Mouse (Mus musculus): ENCODE results near the gene Scnn1b.

Gene Scnn1b

GRCm38 (mm10) chr7:121864858-121865585 lies at the start of gene Scnn1b:
Scnn1b (plus strand) TSS chr7:121865038.
- no peak for DNase-seq (ENCODE audit: low read depth, low spot score)

- DNase-seq (ENCODE audit: low read depth, low spot score), result no peak
Observed at GRCm38 (mm10) chr7:121821632-121822031, 43.2 kb upstream of the Scnn1b start.

DNA sequence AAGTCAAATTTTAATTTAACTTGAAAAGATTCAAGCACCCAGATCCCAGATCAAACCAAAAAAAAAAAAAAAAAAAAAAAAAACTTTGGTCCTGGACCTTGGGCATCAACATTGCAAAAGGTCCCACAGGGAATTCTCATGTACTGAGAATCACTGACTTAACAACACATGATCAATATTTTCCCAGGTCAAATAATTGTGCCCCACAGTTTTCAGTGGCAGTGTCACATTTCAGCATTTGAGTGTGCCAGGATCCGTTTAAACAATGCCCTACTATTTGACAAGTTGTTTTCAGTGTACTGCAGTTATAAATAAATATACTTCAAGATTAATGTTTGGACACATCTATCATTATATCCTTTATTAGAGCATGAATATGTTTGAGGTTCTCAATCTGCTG lies 36.4 kb upstream of the Scnn1b start:
- no peak for DNase-seq (ENCODE audit: low read depth, low spot score)

DNA sequence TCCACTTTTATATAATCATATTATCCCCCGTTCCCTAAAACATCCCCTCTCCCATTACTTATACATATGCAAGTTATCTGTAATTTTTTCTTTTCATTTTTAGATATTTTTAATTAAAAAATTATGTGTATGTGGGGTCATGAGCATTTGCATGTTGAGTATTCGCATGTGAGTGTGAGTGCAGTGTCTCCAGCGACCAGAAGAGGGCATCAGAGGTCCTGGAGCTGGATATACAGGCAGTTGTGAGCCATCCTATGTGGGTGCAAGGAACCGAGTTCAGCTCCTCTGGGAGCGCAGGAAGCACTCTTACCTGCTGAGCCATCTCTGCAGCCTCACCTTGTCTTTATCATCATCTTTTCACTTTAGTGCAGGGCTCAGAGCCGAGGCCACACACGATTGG lies 29.4 kb upstream of the Scnn1b start:
- DNase-seq (ENCODE audit: low read depth, low spot score), result no peak

DNA sequence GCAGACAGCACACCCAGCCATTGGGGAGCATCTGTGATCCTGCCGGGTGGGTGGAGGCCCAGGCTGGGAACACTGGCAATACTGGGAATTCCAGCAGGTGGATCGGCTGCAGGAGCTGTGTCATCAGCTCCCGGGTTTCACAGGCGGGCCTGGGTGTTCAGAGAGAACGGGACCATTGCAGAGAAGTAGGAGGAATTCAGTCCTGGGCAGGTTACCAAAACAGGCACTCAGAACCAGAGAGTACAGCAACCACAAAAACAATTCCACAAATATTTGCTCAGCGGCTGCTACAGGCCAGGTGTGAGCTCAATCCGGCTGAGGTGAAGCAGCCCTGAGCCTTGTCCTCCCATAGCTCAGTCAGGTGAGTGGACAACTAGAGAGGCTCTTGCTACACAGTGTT lies 28.0 kb upstream of the Scnn1b start:
- DNase-seq (ENCODE audit: low read depth, low spot score), result no peak

DNA sequence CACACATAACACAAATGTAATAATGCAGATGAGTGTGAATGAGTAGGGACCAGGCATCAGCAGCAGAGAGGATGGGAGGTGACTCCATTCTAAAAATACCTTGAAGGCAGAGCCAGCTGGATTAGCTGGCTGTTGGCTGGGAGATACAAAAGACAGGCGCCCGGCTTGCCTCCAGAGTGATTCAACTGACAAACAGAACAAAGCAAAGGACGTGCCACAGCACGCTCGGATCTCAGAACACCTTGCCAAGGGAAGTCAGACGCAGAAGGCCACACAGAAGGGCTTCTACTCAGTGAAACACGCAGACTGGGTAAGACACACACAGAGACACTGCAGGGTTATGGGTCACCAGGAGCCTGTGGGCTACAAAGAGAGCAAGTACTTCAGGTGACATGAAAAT lies 24.0 kb upstream of the Scnn1b start:
- DNase-seq (ENCODE audit: low read depth, low spot score), result no peak

- DNase-seq (ENCODE audit: low read depth, low spot score), result no peak
Observed at GRCm38 (mm10) chr7:121842234-121842633, 22.6 kb upstream of the Scnn1b start.

DNA sequence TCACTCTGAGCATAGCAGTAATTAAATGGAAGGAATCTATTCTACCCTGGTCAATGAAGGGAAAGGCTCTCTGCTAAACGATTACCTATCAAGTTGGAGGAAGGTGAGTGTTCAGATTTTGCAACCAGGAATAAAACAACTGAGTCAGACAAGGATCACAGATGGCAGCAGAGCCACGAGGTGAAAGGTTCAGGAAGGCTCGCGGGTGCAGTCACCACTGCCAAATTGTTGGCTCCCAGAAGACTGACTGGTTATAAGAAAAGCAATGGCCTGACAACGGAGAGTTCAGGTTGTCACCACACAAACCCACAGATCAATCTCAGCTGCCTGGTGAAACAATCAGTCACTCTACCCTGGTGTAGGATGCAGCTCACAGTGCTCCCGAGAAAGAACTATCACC lies 18.9 kb upstream of the Scnn1b start:
- DNase-seq (ENCODE audit: low read depth, low spot score), result no peak

DNA sequence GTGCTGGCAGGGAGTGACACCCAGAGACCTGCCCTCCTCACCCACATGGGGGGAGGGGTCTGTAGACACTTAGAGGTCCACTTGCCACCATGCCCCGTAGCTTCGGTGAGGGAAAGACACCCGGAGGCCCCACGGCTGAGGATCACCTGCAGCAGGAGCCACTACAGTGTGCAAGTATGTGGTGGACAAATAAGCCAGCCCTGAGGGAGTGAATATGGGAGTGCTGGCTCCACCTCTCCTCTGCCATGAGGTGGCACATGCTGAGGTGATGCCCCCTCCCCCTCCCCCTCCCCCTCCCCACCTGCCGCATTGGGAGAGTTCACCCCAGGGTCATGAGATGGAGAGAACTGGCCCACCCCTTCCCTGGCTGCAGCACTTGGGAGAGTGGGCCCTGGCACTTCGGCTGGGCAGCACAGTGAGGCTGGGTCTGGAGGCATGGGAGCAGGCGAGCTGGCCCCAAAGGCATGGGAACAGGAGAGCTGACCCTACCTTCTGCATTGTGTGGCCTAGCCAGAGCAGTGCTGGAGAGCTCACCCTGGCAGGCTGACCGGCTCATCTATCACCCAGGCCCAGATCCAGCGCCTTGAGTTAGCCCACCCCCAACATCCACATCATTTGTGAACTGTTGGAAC lies 16.2 kb upstream of the Scnn1b start:
- DNase-seq (ENCODE audit: low read depth, low spot score), result no peak

DNA sequence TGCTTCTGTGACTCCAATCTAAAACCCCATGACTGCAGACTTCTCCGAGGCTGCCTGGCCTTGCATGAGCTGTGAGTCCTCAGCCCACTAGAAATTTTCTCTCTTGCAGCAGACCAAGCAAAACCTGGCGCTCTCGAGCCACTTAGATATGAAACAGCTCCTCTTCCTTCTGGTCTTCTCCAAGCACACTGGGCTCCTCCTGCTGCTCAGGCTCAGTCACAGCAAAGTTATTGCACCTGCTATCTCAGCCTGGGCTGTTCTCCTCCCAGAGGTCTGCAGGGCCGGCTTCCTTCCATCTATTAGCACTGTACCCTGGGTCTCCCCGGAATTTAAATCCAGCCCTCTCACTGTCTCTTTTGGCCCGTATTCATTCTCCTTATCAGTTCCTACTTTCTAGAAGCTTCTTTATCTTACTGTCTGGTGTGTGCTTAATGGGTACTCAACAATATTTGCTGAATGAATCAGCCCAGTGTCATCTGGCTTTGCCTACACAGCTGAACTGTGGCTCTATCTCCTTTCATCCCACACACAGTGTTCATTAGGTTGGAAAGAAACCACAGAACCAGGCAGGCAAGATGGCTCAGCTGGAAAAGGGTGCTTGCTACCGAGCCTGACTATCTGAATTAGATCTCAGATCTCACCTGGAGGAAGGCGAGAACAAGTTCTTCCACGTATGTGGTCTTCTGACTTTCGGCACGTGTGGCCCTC lies 7.5 kb upstream of the Scnn1b start:
- no peak for DNase-seq (ENCODE audit: low read depth, low spot score)

DNA sequence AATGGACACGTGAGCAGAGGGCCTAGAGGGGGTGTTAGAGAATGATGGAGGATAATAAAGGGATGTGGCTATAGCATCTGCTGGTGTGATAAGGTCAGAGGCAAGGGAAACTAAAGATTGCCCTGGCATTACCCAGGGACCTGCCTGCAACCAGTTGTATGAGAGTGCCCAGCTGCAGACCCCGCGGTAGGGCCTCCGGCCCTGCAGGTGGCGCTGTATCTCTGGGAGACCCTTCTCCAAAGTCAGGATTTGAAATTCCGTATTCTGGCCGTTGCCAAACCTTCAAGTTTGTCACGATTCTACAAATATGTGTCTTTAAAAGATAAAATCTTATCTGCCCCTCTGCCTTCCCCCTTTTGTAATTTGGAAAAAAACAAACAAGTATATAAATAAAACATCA lies 5.9 kb upstream of the Scnn1b start:
- no peak for DNase-seq (ENCODE audit: low read depth, low spot score)

DNA sequence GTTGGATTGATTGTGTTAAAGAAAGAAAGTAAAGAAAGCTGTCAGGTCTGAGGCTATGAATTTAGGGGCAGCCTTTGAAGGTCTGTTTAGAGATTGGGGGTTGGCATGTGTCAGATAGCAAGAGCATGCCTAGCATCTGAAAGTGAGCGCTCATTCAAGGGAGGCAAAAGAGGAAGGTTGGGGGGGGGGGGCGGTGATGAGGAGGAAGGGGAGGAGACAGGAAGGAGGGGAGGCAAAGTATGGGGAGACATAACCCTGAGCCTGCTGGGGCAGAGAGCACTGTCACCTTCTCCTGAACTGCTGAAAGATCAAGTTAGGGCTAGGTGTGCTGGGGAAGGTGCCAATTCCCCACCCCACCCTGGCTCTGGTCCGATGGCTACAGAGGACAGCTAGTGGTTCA lies 6.8 kb downstream of the Scnn1b start:
- DNase-seq (ENCODE audit: low read depth, low spot score), result no peak

DNA sequence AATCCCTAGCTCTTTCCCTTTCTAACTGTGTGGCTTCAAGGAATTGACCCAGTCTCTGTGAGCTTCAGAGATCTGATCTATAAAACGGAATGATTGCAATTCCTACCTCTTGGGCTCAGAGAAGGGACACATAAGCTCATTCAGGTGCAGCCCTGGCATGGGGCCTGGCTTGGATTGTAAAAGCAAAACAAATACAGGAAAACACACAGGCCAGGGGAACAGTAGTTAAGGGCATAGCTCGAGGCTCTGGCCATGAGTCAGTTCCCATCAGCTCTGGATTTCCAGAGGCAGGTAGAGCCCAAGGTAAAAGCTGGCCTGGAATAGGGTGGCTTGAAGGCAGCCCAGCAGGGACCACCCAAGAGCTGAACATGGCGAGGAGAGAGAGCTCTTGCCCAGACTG lies 9.2 kb downstream of the Scnn1b start:
- no peak for DNase-seq (ENCODE audit: low read depth, low spot score)

GRCm38 (mm10) chr7:121874784-121875183 lies 9.9 kb downstream of the Scnn1b start:
- DNase-seq (ENCODE audit: low read depth, low spot score), result no peak

- DNase-seq (ENCODE audit: low read depth, low spot score), result no peak
Observed at GRCm38 (mm10) chr7:121880246-121880645, 15.4 kb downstream of the Scnn1b start.

DNA sequence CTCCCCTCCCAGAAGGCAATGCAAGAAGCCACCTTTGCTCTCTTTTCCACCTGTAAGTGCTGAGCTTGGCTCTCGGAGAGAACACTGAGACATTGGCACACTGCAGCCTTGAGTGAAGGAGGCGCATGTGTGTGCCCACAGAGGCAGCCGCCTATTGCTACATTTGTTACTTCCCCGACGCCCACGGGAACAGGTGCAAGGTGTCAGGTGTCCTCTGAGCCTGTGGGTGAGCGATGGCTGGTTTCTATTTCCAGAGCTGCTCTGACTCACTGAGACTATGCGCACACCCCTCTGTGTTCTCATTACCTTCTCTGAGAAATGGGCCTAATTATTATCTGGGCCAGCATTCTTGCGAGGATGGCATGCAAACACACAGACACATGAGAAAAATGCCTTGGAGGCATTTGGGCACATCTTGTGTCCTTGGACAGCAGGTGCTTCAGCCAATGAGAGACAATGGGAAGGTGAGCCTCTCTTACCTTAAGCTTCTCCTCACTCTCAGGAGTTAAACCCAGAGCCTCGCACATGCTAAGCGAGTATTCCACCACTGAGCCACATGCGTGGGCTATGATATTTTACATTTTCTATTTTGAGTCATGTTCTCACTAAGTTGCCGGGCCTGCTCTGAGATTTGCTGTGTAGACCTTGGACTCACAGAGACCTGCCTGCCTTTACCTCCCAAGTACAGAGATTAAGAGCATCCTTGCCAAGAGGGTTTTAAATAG lies 26.0 kb downstream of the Scnn1b start:
- no peak for DNase-seq (ENCODE audit: low read depth, low spot score)

GRCm38 (mm10) chr7:121896689-121897088 lies 31.9 kb downstream of the Scnn1b start:
- DNase-seq (ENCODE audit: low read depth, low spot score), result no peak

DNA sequence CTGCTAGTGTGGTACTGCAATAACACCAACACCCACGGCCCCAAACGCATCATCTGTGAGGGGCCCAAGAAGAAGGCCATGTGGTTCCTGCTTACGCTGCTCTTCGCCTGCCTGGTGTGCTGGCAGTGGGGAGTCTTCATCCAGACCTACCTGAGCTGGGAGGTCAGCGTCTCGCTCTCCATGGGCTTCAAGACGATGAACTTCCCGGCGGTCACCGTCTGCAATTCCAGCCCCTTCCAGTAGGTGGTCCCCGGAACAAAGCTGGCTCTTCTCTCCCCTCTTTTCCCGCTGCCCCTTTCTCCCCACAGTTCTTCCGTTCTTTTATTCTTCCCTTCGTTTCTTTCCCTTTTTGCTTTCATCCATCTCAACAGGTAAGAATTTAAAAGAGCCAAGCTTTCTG lies 34.5 kb downstream of the Scnn1b start:
- DNase-seq (ENCODE audit: low read depth, low spot score), result no peak

- no peak for DNase-seq (ENCODE audit: low read depth, low spot score)
Observed at GRCm38 (mm10) chr7:121899940-121900339, 35.1 kb downstream of the Scnn1b start.

DNA sequence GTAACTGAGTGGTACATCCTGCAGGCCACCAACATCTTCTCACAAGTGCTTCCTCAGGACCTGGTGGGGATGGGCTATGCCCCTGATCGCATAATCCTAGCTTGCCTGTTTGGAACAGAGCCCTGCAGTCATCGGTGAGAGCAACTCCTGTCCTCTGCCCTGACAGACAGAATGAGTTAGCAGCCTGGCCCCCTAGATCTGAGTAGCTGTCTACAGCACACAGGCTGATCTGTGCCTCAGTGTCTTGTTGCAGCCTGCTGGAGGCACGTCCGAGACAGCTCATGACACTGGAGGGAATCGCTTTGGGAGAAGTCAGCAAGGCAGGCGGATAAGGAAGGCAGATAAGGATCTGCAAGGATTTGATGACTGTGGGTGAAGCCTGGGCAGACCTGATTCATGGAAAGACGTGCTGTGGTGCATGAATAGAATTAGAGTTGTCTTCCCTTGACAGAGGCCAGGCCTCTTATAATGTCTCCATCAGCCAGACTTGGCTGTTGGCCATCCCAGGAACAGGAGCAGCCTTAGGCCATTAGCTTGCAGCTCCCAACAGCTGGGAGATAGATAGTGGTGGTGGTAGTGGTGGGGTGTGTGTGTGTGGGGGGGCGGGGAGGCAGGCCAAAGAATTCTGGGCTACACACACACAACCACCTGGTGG lies 38.0 kb downstream of the Scnn1b start:
- DNase-seq (ENCODE audit: low read depth, low spot score), result no peak

GRCm38 (mm10) chr7:121906879-121907278 lies 42.0 kb downstream of the Scnn1b start:
- no peak for DNase-seq (ENCODE audit: low read depth, low spot score)

- DNase-seq (ENCODE audit: low read depth, low spot score), result no peak
Observed at GRCm38 (mm10) chr7:121912250-121912649, 47.4 kb downstream of the Scnn1b start.

All from retina, adult 2 months (tissue).